Mouse (Mus musculus) neural tube, embryonic 10.5 days (tissue): ENCODE measurements at regions not wholly inside any gene's neighbourhood (a gene's known extent, or its start where the extent isn't known, plus 50 kb on each side); places are given as distances from the start of the nearest gene placed in this dataset.

Source experiments
- DNase-seq: peaks from one replicate; pipeline ENCODE4 v3.0.0-alpha.2; 2017; ENCODE audit warnings: low spot score; ENCODE audit errors: extremely low spot score

GRCm38 (mm10) chr13:113536306-113536705 lies 82.1 kb downstream of the Snx18 start:
- no peak for DNase-seq

DNA sequence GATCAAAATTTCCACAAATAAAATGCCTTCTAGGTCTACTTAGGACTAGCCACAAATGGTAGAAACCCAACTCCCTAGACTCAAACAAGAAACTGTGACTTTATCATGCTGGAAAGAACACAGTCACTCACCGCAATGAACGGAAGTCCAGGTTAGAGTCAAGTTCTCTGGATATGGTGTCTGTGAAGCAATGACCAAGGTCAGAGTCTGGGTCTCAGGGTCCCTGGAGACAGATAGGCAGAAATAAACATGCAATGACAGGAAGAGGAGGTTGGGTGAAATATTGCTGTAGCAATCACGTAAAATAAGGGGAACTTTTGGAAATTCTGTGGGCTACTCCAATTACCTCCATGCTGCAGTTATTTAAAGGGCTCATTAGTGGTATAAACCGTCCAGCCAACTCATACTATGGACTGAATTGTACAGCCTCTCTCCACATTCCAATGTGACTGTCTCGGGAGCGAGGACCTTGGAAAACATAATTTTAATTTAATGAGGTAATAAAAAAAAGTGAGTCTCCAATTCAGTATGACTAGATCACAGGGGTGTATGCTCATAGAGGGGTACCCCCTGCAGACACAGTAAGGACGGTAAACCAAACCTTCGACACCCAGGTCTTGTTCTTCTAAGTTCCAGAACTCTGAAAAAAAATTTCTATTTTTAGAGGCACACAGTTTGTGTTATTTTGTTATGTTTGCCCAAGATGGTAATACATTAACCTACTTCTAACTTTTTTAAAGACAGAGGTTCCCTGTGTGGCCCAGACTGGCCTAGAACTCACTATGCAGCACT lies 83.5 kb downstream of the Snx18 start:
- no peak for DNase-seq

- DNase-seq: no peak
These were observed 84.4 kb downstream of the Snx18 start for GRCm38 (mm10) chr13:113533884-113534445.

- no peak for DNase-seq
These were observed 91.4 kb downstream of the Snx18 start for GRCm38 (mm10) chr13:113526997-113527396.

DNA sequence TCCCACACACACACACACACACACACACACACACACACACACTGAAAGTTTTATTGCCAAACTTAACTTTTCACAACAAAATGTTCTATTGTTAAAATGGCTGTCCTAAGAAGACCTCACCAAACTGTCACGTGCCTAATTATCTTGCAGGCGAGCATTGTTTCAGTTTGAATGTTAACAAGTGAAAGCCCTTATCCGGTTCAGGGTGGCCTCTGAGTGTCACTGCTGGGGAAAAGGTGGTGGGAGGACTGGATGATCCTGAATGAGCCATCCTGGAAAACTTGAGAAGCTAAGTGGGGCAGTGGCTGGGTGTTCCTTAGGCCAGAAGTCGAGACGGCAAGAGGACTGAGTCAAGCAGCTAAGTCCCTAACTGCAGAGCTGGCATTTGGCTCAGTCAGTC lies 94.9 kb downstream of the Snx18 start:
- DNase-seq: no peak

GRCm38 (mm10) chr13:113518144-113518543 lies 100.2 kb downstream of the Snx18 start:
- no peak for DNase-seq

DNA sequence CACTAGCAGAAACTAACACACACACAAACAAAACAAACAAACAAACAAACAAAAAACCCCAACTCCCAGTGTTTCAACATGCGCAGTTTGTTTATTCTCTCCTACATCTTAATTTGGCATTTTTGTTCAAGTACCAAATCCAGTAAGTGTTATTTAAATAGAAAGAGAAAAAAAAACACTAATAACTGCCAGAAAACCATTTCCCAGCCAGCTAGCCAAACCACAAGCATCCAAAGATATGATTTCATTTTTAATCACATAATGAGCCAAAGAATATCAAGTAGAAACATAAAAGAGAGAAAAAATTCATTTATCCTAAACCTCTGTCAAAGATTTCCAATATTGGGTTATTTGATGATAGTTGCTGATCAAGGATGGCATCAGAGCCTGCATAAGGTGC lies 102.3 kb downstream of the Snx18 start:
- DNase-seq: no peak

- peak; percentile 39 for DNase-seq
These were observed 103.2 kb downstream of the Snx18 start for GRCm38 (mm10) chr13:113515162-113515600.

- no peak for DNase-seq
These were observed 108.8 kb downstream of the Snx18 start for GRCm38 (mm10) chr13:113509403-113510185.

DNA sequence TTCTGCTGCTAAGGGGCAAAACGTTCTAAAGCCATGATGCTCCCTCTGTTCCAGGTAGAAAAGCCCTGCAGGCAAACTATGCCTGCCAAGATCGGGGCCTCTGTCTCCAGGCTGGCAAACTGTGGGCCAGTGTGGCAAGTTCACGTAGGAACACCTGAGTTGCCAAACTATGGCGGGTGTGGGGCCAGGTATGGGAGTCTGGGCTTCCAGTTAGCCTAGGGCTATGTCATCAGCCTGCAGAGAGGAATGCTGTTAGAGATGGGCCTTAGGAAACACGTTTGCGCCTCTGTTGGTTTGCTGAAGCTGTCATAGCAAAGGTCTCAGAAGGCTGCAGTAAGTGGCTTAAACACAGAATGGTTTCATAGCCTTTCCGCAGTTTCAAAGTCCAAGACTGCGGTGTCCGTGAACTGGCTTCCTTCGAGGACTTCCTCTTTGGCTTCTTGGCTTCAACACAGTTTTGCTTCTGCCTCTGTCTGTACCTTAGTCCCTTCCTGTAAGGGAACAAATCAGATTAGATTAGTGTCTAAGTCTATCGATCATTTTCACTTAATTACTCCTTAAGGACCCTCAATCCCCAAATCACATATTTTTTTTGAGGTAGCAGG lies 110.1 kb downstream of the Snx18 start:
- DNase-seq: no peak

- DNase-seq: no peak
These were observed 115.8 kb downstream of the Snx18 start for GRCm38 (mm10) chr13:113502528-113502927.

DNA sequence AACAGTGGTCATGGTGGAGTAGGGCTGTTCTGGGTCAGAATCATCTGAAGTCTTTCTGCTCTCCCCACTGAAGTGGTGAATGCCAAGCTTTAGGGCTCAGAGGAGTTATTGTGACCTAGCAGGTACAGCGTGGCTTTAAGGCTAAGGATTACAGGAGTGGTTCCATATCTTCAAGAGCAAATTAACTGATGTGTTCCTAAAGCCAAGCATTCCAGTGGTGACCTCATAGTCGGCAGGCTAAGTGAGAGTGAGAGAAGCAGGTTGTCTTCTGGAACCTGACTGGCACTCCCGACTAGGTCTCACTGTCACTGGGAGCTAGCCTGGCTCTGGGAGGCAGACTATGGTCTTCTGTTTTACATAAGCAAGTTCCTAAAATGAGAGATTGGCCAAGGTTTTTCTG lies 116.3 kb downstream of the Snx18 start:
- DNase-seq: no peak

DNA sequence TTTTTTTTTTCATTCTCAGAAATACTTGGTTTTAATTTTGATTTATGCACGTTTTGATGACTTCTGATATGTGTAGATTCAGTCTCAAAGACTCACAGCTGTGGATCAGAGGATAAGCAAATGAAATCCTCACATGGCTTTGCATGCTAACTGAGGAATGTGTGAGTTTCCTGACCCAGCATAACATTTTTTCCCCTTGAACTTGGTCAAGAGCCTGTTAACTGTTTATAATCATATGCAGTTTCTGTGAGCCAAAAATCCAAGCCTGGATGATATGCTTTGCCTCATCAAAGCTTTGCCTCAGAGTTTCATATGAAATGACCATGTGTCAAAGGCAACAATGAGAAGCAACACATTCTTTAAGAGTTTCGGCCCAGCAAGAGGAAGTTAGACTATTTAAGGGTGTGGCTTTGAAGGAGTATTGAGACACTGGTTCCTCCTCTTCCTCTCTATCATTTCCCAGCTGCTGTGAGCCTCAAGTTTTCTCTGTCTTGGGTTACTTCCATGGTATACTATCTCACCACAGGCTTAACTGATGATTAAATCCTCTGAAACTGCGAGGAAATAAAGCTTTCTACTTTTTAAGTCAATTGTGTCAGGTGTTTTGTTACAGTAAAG lies 117.9 kb downstream of the Snx18 start:
- no peak for DNase-seq

GRCm38 (mm10) chr13:113499079-113499710 lies 119.2 kb downstream of the Snx18 start:
- DNase-seq: no peak

DNA sequence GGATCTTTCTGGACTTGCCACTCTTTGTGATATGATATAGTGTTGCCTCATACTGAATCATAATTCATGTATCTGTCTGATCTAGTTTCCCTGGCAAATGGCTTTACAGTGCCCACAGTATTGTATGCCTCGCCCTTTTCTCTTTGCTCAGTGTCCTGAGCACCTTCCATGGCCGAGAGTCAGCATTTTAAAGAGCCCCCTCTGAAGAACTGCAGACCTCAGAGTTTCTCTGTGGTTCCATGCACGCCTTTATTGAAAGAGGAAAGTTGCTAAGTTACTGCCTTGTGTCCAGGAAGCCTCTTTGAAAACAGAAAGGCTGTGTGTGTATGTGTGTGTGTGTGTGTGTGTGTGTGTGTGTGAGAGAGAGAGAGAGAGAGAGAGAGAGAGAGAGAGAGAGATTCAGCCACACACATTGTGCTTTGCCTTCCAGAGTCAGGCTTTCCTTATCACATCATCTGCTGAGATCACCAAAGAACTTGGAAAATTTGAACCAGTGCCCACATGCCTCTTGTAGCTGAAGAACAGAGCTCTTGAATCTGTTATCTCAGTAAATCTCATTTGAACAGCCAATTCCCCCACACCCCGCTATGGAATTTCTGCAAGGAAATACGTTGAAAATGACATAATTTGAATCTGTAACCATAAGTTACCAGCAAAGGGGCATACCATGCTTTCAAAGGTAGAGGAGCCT lies 122.6 kb downstream of the Snx18 start:
- DNase-seq: no peak

- no peak for DNase-seq
These were observed 123.2 kb downstream of the Snx18 start for GRCm38 (mm10) chr13:113495136-113495535.

DNA sequence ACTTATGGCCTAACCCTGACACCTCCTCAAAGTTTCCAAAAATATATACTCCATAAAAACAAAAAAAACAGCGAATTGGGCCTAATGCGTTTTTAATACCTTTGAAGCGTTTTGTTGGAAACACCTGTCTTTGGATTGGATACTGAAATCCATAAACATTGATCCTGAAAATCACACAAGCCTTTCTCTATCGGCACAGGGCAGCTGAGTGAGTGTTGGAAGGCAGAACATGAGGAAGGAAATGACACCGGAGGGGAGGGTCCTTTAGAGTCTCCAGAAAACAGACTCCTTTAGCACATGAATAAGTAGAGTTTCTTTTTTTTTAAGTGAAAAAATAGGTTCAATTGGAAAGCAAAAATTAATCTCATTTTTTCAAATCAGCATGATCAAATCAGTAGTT lies 123.7 kb downstream of the Snx18 start:
- no peak for DNase-seq

GRCm38 (mm10) chr13:113489951-113490822 lies 128.2 kb downstream of the Snx18 start:
- DNase-seq: no peak

DNA sequence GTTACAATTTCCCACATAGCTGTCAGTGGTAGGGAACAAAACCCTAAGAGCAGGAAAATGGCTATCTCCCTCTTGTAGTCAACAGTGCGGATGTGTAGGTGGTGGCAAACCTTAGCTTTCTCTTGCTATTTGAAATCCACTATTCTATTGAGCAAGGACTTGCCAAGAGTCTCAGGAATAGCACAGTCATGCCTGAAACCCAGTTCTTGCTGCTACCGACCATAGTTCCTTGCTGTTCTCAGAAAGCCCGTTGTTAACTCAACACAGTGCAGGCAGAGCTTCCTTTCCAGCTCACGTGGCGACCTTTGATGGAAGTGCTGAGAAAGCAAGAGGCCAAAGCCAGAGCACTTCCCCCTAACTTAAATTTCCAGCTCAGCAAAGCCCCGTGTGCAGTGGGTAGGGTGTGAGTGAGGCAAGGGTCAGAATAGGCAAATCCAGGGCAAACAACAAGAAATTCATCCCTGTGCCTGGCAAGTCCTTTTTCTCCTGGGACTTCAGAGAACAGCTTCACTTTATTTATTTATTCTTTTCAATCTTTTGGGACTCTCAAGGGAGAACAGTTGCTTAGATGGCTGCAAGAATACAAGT lies 131.9 kb downstream of the Snx18 start:
- DNase-seq: no peak
